Mouse (Mus musculus) hindbrain, embryonic 15.5 days (tissue): ENCODE results near the gene Scn8a. TPM values are rescaled to one million over a fixed set of nuclear protein-coding genes. Genes with fewer than 3 reads are reported as not detected.

Experiments used
- ATAC-seq: fragments of 200-750 bp; cut with Nextera tagmentation; 2 replicates; pipeline ENCODE4 v1.8.0; 2017; ENCODE audit warnings: low read depth, moderate number of reproducible peaks, moderate TSS enrichment; ENCODE audit not compliant: low FRiP score
- H3K27ac ChIP-seq: fragments of 300-500 bp; sonication (generic); replicated peaks from 2 replicates; pipeline ENCODE4 v1.5.1; 2015; ENCODE audit warnings: mild to moderate bottlenecking, inconsistent platforms
- H3K27me3 ChIP-seq: fragments of 300-500 bp; sonication (generic); 2 replicates; pipeline ENCODE4 v1.6.1; 2015; ENCODE audit warnings: control low read depth, inconsistent platforms
- H3K36me3 ChIP-seq: fragments of 300-500 bp; sonication (generic); 2 replicates; pipeline ENCODE4 v1.6.1; 2015; ENCODE audit warnings: control low read depth, inconsistent platforms
- H3K4me1 ChIP-seq: fragments of 300-500 bp; sonication (generic); replicated peaks from 2 replicates; pipeline ENCODE4 v1.6.1; 2015; ENCODE audit warnings: control low read depth, inconsistent platforms
- H3K4me2 ChIP-seq: fragments of 300-500 bp; sonication (generic); 2 replicates; pipeline ENCODE4 v1.6.1; 2015; ENCODE audit warnings: moderate library complexity, mild to moderate bottlenecking, inconsistent platforms
- H3K4me3 ChIP-seq: fragments of 300-500 bp; sonication (generic); 2 replicates; pipeline ENCODE4 v1.5.1; 2015; ENCODE audit warnings: mild to moderate bottlenecking, inconsistent platforms
- H3K9ac ChIP-seq: fragments of 300-500 bp; sonication (generic); 2 replicates; pipeline ENCODE4 v1.6.1; 2015; ENCODE audit warnings: inconsistent platforms
- H3K9me3 ChIP-seq: fragments of 300-500 bp; sonication (generic); 2 replicates; pipeline ENCODE4 v1.6.1; 2016; ENCODE audit warnings: control low read depth, inconsistent platforms
- WGBS: fragments of 180-500 bp; shearing (Covaris S2); methylation state at CpG from one replicate; pipeline ENCODE4 v1.1.7; 2015; 5-methylcytosine and 5-hydroxymethylcytosine counted together
- polyA plus RNA-seq: library from polyadenylated mRNA; unstranded; fragments of >200 nt; fragmentation: Nextera tagmentation; extraction: Ambion mirVana; gene quantifications from 2 replicates; pipeline ENCODE4 v1.2.1, GENCODE M21; 2015

Scn8a gene
- polyA plus RNA-seq, 1 experiment from 2014 or later, result 29.2 TPM

- Histone ChIP-seq H3K36me3 (no peaks in the 10 kb centered on the region), H3K4me2 (no peak overlapping the region), H3K4me1 (peaks cover 9% of the 10 kb centered on the region), H3K27me3 (no peaks in the 10 kb centered on the region), H3K27ac (0 out of 2 replicates have a peak overlapping the region, but pooled peaks have one; percentile 10), H3K9me3 (no peaks in the 10 kb centered on the region), H3K4me3 (no peak overlapping the region), H3K9ac (no peak overlapping the region)
- ATAC-seq, result peak; percentile 27; the same call in 1 of the 2 replicates
- 44% methylated on average over 26 of the region's 26 CpGs for WGBS
Measured at GRCm38 (mm10) chr15:100845049-100845879, 24.4 kb upstream of the Scn8a start.

- H3K27me3 ChIP-seq, result no peaks in the 10 kb centered on the region
- no peak overlapping the region for H3K4me3 ChIP-seq
- no peaks in the 10 kb centered on the region for H3K36me3 ChIP-seq
- peaks cover 9% of the 10 kb centered on the region for H3K4me1 ChIP-seq
- WGBS, result 90% methylated on average over 6 of the region's 6 CpGs
- H3K9ac ChIP-seq, result no peak overlapping the region
- H3K27ac ChIP-seq, result no peak overlapping the region
- H3K4me2 ChIP-seq, result no peak overlapping the region
- no peak for ATAC-seq
- no peaks in the 10 kb centered on the region for H3K9me3 ChIP-seq
Measured at GRCm38 (mm10) chr15:100847193-100847592, 22.5 kb upstream of the Scn8a start.

GRCm38 (mm10) chr15:100857586-100857985, 12.1 kb upstream of the Scn8a start:
- H3K9ac ChIP-seq, result no peak overlapping the region
- no peak overlapping the region for H3K4me2 ChIP-seq
- H3K4me3 ChIP-seq, result no peak overlapping the region
- WGBS, result 85% methylated on average over 3 of the region's 3 CpGs
- no peaks in the 10 kb centered on the region for H3K9me3 ChIP-seq
- no peaks in the 10 kb centered on the region for H3K36me3 ChIP-seq
- no peak overlapping the region for H3K27ac ChIP-seq
- H3K27me3 ChIP-seq, result no peaks in the 10 kb centered on the region
- ATAC-seq, result no peak
- H3K4me1 ChIP-seq, result no peaks in the 10 kb centered on the region

GRCm38 (mm10) chr15:100860856-100861255, 8.8 kb upstream of the Scn8a start:
- WGBS, result 53% methylated on average over 5 of the region's 5 CpGs
- no peaks in the 10 kb centered on the region for H3K27me3 ChIP-seq
- H3K4me3 ChIP-seq, result no peak overlapping the region
- H3K36me3 ChIP-seq, result no peaks in the 10 kb centered on the region
- H3K4me2 ChIP-seq, result no peak overlapping the region
- no peak overlapping the region for H3K27ac ChIP-seq
- no peaks in the 10 kb centered on the region for H3K4me1 ChIP-seq
- no peak overlapping the region for H3K9ac ChIP-seq
- H3K9me3 ChIP-seq, result no peaks in the 10 kb centered on the region
- no peak for ATAC-seq

GRCm38 (mm10) chr15:100865556-100865955, 4.1 kb upstream of the Scn8a start:
- no peaks in the 10 kb centered on the region for H3K27me3 ChIP-seq
- H3K4me3 ChIP-seq, result no peak overlapping the region
- no peak overlapping the region for H3K9ac ChIP-seq
- no peaks in the 10 kb centered on the region for H3K36me3 ChIP-seq
- WGBS, result 53% methylated on average over 3 of the region's 3 CpGs
- no peak overlapping the region for H3K4me2 ChIP-seq
- H3K27ac ChIP-seq, result no peak overlapping the region
- H3K9me3 ChIP-seq, result no peaks in the 10 kb centered on the region
- no peak for ATAC-seq
- peaks cover 15% of the 10 kb centered on the region for H3K4me1 ChIP-seq

GRCm38 (mm10) chr15:100870001-100870774, 530 bp downstream of the Scn8a start:
- H3K9me3 ChIP-seq, result no peaks in the 10 kb centered on the region
- peak overlapping the region; percentile 80 for H3K27ac ChIP-seq
- H3K4me1 ChIP-seq, result peaks cover 44% of the 10 kb centered on the region
- H3K4me2 ChIP-seq, result peak overlapping the region; percentile 82
- H3K9ac ChIP-seq, result peak overlapping the region; percentile 57
- WGBS, result 2% methylated on average over 44 of the region's 66 CpGs
- no peaks in the 10 kb centered on the region for H3K36me3 ChIP-seq
- peak; percentile 71 for ATAC-seq
- peak overlapping the region; percentile 95 for H3K4me3 ChIP-seq
- no peaks in the 10 kb centered on the region for H3K27me3 ChIP-seq

GRCm38 (mm10) chr15:100870775-100871106, 1.1 kb downstream of the Scn8a start:
- Histone ChIP-seq H3K9me3 (no peaks in the 10 kb centered on the region), H3K27me3 (no peaks in the 10 kb centered on the region), H3K4me3 (peak overlapping the region; percentile 95), H3K4me2 (peak overlapping the region; percentile 82), H3K27ac (peak overlapping the region; percentile 90), H3K4me1 (peaks cover 47% of the 10 kb centered on the region), H3K36me3 (no peaks in the 10 kb centered on the region), H3K9ac (peak overlapping the region; percentile 96)
- peak; percentile 65 for ATAC-seq
- 0% methylated on average over 18 of the region's 69 CpGs for WGBS

GRCm38 (mm10) chr15:100871107-100872011, 1.7 kb downstream of the Scn8a start:
- Histone ChIP-seq H3K27ac (peak overlapping the region; percentile 90), H3K4me1 (peaks cover 52% of the 10 kb centered on the region), H3K4me3 (peak overlapping the region; percentile 95), H3K4me2 (peak overlapping the region; percentile 82), H3K9me3 (no peaks in the 10 kb centered on the region), H3K27me3 (no peaks in the 10 kb centered on the region), H3K36me3 (no peaks in the 10 kb centered on the region), H3K9ac (peak overlapping the region; percentile 96)
- ATAC-seq, result peak; percentile 68
- under 1% methylated on average over 51 of the region's 53 CpGs for WGBS

GRCm38 (mm10) chr15:100873155-100873554, 3.5 kb downstream of the Scn8a start:
- H3K4me2 ChIP-seq, result peak overlapping the region; percentile 82

GRCm38 (mm10) chr15:100879073-100879472, 9.4 kb downstream of the Scn8a start:
- Histone ChIP-seq H3K27me3 (no peaks in the 10 kb centered on the region), H3K4me1 (peaks cover 18% of the 10 kb centered on the region), H3K27ac (no peak overlapping the region), H3K9me3 (no peaks in the 10 kb centered on the region), H3K9ac (no peak overlapping the region), H3K4me3 (no peak overlapping the region), H3K36me3 (no peaks in the 10 kb centered on the region), H3K4me2 (no peak overlapping the region)
- WGBS, result 64% methylated on average over 15 of the region's 15 CpGs
- no peak for ATAC-seq

More at GRCm38 (mm10) chr15:100873155-100873554, 3.5 kb downstream of the Scn8a start:
- peak overlapping the region; percentile 95 for H3K4me3 ChIP-seq
- no peak for ATAC-seq
- peak overlapping the region; percentile 18; the same call in 1 of the 2 replicates for H3K9ac ChIP-seq
- H3K27me3 ChIP-seq, result no peaks in the 10 kb centered on the region
- H3K36me3 ChIP-seq, result no peaks in the 10 kb centered on the region
- H3K9me3 ChIP-seq, result no peaks in the 10 kb centered on the region
- WGBS, result 3% methylated on average over 16 of the region's 16 CpGs
- H3K4me1 ChIP-seq, result peaks cover 52% of the 10 kb centered on the region
- no peak overlapping the region for H3K27ac ChIP-seq

GRCm38 (mm10) chr15:100881385-100881784, 11.7 kb downstream of the Scn8a start:
- no peak overlapping the region for H3K4me3 ChIP-seq
- 75% methylated on average over 5 of the region's 5 CpGs for WGBS
- no peak overlapping the region for H3K9ac ChIP-seq
- no peak overlapping the region for H3K27ac ChIP-seq
- H3K27me3 ChIP-seq, result no peaks in the 10 kb centered on the region
- H3K4me2 ChIP-seq, result no peak overlapping the region
- H3K36me3 ChIP-seq, result no peaks in the 10 kb centered on the region
- no peak for ATAC-seq
- H3K9me3 ChIP-seq, result no peaks in the 10 kb centered on the region
- peaks cover 9% of the 10 kb centered on the region; the same call in 1 of the 2 replicates for H3K4me1 ChIP-seq
